Mouse (Mus musculus): ENCODE measurements around the gene Mrpl19. TPM values are rescaled to one million over a fixed set of nuclear protein-coding genes. Genes with fewer than 3 reads are reported as not detected.

Gene Mrpl19
- polyA plus RNA-seq (2017; shearing (Covaris generic)), result 66.7 TPM

DNA sequence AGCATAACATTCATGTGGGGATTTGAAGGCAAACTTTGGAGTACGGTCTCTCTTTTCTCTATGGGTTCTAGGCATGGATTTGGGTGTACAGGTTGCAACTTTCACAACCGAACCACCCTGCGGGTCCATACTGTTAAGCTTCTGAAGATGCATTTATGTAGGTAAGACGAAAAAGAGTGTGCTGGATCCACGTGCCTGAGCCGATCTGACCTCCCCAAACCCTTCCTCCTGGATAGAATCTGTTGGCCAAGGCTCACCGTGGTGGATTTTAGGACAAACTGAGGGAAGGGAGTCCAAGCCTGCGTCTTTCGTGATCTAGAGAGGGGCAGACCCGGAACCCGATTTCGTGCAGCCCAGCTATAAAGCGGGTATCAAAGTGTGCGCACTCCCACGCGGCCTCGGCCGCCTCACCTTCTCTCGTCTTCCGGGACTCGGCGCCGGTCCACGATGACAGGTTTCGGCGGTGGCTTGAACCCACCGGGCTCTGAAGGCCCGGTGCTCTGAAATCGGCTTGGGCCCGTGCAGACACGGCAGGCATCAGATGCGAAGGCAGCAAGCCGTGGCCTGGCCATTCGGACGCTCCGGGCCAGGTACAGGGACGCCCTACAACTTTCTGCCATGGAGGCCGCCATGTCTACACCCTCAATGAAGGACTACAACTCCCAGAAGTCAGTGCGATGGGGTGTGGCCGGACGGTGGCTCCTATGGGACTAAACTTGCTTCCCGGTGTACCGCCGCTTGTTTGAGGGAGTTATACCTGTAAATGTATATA lies at the start of gene Mrpl19:
Gene Mrpl19, minus strand, starts transcription at position 663 of the 772 bp plus-strand sequence.

GRCm38 (mm10) chr6:81923523-81924142 lies 42.1 kb downstream of the Mrpl19 start, which contains the start of gene Gcfc2:
Gcfc2 (plus strand) TSS chr6:81923669.

Other genes starting within 250 kb of the Mrpl19 start
- gene Gcfc2, start 42.3 kb downstream of the Mrpl19 start, polyA plus RNA-seq (2017; shearing (Covaris generic)), result 5.1 TPM
- not detected for gene Eva1a, start 75.1 kb upstream of the Mrpl19 start, polyA plus RNA-seq (2017; shearing (Covaris generic))